Mouse (Mus musculus): ENCODE data around the gene Maats1.

Maats1 gene

DNA sequence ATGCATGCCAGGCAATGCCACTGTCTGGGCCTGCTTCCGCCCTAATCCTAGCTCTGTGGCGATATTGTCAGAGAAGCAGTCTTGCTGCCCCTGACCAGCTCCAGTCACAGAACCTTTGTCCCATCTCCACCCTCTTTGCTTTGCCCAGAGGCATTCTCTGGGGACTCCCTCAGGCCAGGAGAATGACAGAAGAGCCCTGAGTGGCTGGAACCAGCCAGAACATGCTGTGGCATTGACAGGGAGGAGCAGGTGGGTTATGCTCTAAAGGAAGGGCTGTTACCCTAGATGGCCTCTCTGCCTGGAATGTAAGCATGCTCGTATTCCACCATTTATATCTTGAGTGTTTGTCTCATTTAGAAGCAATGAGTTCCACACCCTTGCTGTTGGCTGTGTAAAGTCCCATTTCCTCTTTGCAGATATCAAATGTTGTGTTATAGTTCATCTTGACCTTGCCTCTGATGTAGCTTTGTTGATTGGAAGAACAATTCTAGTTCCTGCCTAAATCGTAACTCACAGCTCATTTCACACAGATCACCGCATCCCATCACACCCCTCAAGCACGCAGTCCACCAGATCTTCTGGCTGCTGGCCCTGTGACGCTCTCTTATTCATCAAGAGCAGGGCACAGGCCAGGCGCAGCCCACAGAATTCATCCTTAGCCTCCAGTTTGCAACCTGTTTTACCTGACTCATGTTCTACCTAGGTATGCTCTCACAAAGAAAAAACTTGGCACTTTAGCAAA, 28.9 kb upstream of the Maats1 start:
- no peak for DNase-seq (ENCODE audit: extremely low spot score, low read depth, low spot score)

GRCm38 (mm10) chr16:38369992-38370484, 28.1 kb upstream of the Maats1 start:
- no peak for DNase-seq (ENCODE audit: extremely low spot score, low read depth, low spot score)

- DNase-seq (ENCODE audit: extremely low spot score, low read depth, low spot score): no peak
Observed at GRCm38 (mm10) chr16:38369431-38369830, 27.5 kb upstream of the Maats1 start.

DNA sequence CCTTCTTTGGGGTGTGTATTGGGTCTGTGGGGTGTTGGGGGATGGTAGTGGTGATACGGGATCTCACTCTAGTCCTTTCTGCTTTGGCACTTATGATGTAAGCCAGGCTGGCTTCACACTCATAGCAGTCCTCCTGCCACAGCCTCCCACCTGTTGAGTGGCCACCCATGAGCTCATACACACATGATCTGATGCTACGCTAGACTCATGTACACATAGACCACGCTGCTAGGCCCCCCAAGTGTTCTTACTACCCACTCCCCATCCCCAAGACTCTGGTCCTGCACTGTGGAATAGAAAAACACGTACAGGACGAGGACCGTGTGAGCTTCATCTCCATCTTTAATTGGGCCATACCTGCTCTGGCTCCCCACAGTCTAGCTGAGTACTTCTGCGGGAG, 27.1 kb upstream of the Maats1 start:
- no peak for DNase-seq (ENCODE audit: extremely low spot score, low read depth, low spot score)

DNA sequence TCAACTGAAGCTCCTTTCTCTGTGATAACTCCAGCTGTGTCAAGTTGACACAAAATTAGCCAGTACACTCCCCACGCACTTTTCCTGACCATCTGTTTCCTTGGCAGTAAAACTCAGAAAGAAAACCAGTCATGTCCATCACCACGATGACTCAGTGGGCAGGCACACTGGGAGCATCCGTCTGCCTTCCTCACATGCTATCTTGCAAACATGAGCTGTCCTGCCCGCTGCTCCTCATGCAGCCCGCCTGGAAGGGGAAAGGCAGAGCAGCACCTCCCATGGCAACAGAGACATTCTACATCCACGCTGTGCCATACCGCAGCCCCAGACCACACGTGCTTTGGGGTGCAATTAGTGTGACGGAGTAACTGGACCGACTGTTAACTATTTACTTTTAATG, 26.4 kb upstream of the Maats1 start:
- no peak for DNase-seq (ENCODE audit: extremely low spot score, low read depth, low spot score)

- DNase-seq (ENCODE audit: extremely low spot score, low read depth, low spot score): no peak
Observed at GRCm38 (mm10) chr16:38366231-38366630, 24.3 kb upstream of the Maats1 start.

DNA sequence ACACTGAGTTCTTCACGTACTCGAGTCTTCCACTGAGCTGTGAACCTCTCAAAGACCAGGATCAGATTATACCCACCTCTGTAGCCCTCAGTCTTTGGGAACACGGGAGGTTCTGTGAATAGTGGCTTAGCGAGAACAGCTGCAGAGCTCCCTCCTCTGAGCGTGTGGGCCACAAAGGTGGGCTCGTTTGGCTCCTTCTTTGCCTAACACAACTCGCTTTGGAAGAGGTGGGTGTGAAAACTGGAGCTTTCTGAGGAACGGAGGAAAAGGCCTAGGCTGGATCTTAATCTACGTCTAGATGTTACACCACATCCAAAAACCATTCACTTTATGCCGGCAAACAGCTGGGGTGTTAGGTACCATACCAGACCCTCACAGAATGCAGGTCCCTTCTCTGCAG, 23.4 kb upstream of the Maats1 start:
- DNase-seq (ENCODE audit: extremely low spot score, low read depth, low spot score): no peak

DNA sequence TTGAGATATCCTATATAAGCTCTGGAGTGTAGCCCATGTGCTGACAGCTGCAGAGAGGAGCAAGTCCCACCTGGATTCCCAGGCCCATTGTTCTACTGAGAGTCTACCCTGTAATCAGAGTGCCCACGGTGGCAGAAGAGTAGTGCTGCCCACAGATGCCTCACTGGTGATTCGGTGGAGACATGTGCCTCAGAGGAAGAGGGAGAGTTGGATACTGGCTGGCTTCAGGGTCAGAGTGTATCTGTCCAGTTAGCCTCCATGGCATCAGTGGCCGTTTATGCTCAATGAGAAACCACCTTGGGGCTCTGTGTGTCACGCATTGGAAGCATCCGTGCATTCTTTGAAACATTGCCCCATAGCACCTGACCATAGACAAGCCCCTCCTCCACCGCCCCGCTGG, 21.7 kb upstream of the Maats1 start:
- no peak for DNase-seq (ENCODE audit: extremely low spot score, low read depth, low spot score)

- no peak for DNase-seq (ENCODE audit: extremely low spot score, low read depth, low spot score)
Observed at GRCm38 (mm10) chr16:38363256-38363595, 21.3 kb upstream of the Maats1 start.

GRCm38 (mm10) chr16:38362493-38363255, 20.7 kb upstream of the Maats1 start:
- DNase-seq (ENCODE audit: extremely low spot score, low read depth, low spot score): no peak

- no peak for DNase-seq (ENCODE audit: extremely low spot score, low read depth, low spot score)
Observed at GRCm38 (mm10) chr16:38361933-38362332, 20.0 kb upstream of the Maats1 start, which contains the start of gene Popdc2. Popdc2 (plus strand) TSS chr16:38362209.

- DNase-seq (ENCODE audit: extremely low spot score, low read depth, low spot score): no peak
Observed at GRCm38 (mm10) chr16:38360317-38360716, 18.4 kb upstream of the Maats1 start.

GRCm38 (mm10) chr16:38359857-38360256, 17.9 kb upstream of the Maats1 start:
- DNase-seq (ENCODE audit: extremely low spot score, low read depth, low spot score): no peak

DNA sequence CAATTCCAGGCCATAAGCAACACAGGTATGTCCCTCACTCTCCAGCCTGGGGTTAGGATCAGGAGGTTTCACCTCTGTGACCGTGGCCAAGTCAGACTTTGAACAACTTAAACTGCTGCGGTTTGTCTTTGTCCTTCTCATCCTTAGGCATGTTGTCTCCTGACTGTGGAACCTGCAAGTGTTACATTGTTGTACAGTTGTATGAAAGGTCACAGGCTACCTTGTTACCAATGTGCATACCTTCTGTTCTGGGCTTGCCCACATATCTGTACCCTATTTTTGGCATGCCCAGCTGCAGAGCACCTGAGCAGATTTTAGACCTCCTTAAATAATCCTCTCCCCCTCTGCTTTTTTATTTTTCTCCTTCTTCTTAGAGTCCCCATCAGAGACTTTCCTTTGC, 17.3 kb upstream of the Maats1 start:
- no peak for DNase-seq (ENCODE audit: extremely low spot score, low read depth, low spot score)

DNA sequence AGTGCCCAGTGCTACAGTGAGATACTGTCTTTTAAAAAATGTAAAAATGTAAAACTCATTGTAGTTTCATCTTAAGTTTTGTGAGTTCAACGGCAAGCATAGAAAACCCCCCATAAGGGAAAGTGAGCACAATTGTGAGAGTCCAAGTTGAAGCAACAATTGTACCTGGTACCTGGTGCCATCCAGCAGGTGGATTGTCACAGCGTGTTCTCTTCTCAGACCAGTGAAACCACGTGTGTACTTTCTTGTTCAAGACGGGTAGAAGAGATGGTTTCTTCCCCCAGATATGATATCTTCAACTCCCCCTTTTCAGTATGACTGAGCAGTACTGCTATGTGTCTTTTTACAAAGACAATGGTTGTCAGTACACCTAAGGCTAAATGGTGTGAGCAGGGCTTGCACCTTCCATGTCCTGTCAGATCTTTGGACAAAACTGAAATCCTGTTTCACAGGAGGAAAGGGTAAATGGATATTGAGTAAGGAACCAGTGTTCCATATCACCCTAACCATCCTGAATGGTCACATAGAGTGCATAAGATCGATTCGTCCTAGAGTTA, 16.4 kb upstream of the Maats1 start:
- no peak for DNase-seq (ENCODE audit: extremely low spot score, low read depth, low spot score)

- DNase-seq (ENCODE audit: extremely low spot score, low read depth, low spot score): no peak
Observed at GRCm38 (mm10) chr16:38354185-38354913, 12.4 kb upstream of the Maats1 start.

GRCm38 (mm10) chr16:38353642-38354041, 11.7 kb upstream of the Maats1 start:
- no peak for DNase-seq (ENCODE audit: extremely low spot score, low read depth, low spot score)

DNA sequence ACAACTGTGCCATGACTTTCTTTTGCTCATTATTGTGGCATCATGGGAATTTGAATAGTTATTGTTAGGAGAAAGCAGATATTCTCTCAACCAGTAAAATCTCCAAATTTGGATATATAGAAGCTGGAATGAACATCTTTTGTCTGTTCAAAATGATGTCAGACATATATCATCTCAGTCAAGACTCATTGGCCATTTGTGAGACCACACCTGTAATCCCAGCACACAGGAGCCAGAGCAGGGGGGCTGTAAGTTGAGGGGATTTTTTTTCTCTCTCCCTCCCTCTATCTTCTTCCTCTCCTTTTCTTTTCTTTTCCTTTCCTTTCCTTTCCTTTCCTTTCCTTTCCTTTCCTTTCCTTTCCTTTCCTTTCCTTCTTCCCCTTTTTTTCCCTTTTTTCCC, 10.9 kb upstream of the Maats1 start:
- DNase-seq (ENCODE audit: extremely low spot score, low read depth, low spot score): no peak

GRCm38 (mm10) chr16:38352031-38352430, 10.1 kb upstream of the Maats1 start:
- no peak for DNase-seq (ENCODE audit: extremely low spot score, low read depth, low spot score)

DNA sequence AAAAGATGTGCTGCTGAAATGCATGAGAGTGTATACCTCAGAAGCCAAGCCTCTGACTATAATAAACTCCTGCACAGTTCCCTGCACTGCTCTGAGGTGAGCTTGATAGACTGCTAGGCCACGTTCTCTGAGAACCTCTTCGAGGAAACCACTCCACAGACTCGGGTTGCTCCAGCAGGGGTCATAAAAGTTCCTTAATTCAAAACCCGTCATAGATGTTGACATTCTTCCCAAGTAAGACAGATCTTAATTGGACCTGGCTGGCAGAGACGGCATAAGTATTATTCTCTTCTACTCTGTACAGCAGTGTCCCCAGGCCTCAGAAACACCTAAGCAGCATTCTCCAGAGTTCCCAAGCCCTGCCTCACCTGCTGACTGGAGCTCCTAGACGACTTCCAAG, 9.0 kb upstream of the Maats1 start:
- DNase-seq (ENCODE audit: extremely low spot score, low read depth, low spot score): no peak

- no peak for DNase-seq (ENCODE audit: extremely low spot score, low read depth, low spot score)
Observed at GRCm38 (mm10) chr16:38350361-38350855, 8.5 kb upstream of the Maats1 start.
